Mouse (Mus musculus): ENCODE results near the gene Cdh18.
A peak's percentile ranks its signal among the peaks of the same experiment; 100 is the strongest.
"Not testable (repeated sequence)": the region's sequence is repeated elsewhere in the genome, so short reads cannot be mapped to it uniquely, and the experiment has no call there.

The Cdh18 gene

DNA sequence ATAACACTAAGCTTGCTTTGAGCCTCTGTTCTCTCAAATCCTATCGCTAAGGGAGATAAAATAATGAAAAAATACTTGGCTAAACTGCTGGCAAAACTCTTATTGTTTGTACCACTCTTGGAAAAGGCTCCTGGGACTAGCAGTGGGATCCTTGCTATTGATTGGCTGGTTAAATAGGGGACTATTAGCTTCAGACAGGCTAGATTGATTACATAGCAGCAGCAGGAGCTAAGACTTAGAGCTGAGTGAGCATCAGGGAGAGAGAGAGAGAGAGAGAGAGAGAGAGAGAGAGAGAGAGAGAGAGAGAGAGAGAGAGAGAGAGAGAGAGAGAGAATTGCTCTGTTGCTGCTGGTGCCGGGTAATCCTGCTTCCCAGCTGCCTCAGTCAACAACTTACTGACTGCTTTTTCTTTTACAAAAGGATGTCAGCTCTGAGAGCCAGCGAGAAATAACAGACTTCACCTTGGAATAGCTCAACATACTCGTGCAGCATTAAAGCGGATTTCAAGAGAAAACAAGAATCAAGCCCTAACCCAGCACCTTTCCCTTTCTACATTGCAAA is at the start of gene Cdh18:
TSS of gene Cdh18 (plus strand) at position 312 of the 561 bp plus-strand sequence.
- DNase-seq (ENCODE audit: low spot score), result no peak

GRCm38 (mm10) chr15:22511271-22511670 is 37.6 kb upstream of the Cdh18 start:
- DNase-seq (ENCODE audit: low spot score), result no peak

DNA sequence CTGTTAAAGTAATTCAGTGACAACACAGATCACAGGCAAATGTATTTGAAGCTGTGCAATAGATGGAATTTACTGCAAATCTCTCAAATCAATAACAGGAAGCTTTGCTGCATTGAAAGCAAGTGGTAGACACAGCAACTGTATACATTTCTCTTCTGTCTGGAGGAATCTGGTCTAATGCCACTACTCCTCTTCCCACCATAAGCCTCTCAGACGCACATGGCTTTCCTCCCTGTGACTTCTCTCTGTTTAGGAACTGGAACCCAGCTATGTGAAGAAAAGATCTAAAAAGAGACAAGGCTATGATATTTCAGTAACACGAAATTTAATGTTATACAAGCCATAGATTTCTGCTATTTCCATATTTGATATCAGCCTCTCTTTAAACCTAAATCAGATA is 13.0 kb upstream of the Cdh18 start:
- DNase-seq (ENCODE audit: low spot score), result no peak

DNA sequence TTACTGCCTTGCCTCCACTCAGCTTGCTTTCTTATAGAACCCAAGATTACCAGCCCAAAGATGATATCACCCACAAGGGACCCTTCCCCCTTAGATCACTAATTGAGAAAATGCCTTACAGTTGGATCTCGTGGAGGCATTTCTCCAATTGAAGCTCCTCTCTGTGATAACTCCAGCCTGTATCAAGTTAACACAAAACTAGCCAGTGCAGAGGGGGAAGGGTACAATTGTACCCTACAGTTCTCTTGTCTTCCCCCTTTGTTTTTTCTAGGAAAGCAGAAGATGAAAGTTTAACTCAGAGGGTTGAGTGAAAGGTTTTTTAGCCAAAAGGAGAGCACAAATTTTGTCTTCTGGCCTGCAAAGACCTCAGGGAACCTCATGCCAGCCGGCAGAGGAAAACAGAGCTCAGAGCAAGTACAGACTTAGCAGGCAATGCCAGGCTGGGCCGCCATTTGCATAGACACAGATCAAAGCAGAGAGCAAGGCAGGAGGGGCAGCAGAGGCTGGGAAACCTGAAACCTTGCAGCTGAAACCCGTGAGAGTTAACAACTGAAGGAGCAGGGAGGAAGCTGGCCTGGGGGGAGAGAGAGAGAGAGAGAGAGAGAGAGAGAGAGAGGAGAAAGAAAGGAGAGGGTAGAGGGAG is 29.3 kb downstream of the Cdh18 start:
- DNase-seq (ENCODE audit: low spot score), result no peak

DNA sequence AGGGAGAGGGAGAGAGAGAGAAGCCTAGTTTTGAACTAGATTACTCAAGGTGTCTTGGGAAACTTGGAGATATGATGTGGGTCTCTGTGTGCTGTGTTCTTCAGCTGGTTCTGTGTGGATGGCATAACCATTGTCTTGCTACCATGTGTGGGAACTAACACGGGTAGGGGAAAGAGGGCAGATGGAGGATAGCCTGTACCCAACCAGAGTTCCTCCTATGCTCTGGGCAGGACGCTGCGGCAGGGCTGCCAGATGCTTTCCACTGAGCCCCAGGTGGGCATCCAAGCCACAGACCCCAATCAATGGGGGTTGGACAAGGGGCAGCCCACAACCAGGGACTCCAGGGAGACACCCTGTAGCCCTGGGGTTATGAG is 29.8 kb downstream of the Cdh18 start:
- DNase-seq (ENCODE audit: low spot score), result no peak

DNA sequence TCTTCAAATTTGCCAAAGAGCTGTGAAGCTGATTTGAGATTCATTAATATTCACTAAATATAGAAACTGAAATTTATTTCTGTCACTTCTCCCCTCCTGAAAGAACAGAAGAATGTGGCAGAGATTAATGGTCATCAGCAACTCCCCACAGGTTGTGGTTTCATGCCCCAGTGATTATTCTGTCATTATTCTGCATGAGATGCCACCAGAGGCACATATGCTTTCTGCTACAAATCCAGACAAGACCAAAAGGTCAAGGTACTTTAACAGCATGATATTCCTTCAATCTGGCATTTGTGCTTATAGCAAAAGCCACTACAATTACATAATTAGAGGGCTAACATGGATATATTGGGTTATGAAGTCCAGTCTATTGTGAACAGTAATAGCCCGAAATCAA is 35.8 kb downstream of the Cdh18 start:
- DNase-seq (ENCODE audit: low spot score), result no peak

DNA sequence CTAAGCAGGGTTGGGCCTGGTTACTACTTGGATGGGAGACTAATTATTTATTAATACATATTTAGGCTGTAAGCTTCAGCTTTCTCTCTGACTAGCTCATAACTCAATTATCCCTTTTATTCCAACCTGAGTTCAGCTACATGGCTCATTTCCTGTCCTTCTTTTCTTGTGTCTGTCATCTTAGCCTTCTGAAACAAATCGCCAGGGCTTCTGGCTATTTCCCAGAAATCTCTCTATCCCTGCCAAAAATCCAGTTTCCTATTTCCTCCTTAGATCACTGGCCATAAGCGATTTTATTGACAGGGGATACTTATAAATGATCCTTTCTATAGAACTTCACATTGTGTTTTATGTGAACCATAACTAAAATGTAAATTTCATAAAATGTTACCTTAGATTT is 167.6 kb downstream of the Cdh18 start:
- DNase-seq (ENCODE audit: low spot score), result no peak

DNA sequence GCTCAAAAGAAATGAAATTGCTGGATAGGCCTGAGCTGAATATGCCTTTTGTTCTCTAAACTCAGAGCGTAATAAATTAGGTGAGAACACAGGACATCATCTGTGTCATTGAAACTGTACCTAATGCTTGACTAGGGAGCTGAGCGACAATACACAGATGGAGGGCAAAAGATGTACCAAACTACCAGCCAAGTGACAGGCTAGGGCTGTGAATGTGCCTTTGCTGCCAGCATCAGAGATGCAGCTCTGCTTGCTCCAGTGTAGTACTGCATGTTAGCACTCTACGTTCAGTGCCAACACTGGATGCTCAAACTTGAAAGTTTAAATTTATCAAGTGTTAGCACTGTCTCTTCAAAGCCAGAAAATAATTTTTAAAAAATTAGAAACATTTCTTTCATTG is 168.9 kb downstream of the Cdh18 start:
- no peak for DNase-seq (ENCODE audit: low spot score)

DNA sequence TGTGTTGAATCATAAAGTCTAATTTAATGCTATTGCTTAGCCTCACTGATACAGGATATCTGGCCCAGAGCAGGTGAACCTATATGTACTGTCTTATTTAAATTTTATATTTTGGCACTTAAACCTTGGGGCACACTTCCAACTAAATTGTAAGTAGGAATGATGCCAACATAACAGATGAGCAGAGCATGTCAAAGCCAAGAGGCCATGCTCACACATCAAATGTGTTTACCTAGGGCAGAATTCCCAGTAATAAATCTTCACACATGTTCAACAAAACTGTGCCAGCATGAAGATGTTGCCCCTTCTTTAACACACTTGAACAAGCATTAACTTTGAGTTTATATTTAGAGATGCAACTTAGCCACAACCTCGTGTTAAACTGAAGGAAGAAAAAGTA is 177.8 kb downstream of the Cdh18 start:
- DNase-seq (ENCODE audit: low spot score), result no peak

- DNase-seq (ENCODE audit: low spot score), result no peak
Observed at GRCm38 (mm10) chr15:22733039-22733438, 184.2 kb downstream of the Cdh18 start.

DNA sequence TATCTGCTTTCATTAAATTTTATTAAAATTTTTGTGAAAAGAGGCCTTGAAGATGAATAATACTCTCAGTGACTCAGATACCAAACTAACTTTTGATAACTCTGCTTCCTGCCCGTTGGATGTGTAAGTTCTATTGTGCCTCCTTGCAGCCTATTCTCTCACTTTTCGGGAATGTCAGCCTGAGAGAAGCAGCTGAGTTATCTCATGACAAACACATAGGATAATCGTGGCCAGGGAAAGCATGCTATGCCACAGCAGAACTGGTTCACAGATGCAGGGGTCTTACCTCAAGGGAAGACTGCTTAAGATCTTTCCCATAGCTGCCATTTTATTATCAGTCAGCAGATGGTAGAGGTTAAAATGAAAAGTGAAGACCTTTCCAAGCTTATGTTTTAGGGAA is 187.3 kb downstream of the Cdh18 start:
- DNase-seq (ENCODE audit: low spot score), result no peak

DNA sequence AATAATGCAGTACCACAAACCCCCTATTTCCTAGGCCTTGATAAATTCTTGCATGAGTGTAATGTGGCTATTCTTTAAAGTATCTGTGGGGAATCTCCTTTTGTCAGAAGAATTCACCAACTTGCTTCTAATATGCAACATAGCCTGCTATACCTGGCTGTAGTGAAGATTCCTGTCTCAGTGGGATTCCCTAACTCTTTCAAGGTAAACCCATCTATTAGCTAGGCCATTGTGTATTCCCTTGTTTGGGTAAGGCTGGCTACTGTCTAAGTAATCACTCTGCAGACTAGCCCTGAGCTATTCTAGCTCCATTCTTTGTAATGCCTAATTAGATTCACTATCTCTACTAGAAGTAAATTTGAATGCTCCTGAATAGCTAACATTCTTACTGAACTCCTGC is 212.4 kb downstream of the Cdh18 start:
- DNase-seq (ENCODE audit: low spot score), result not testable (repeated sequence)

GRCm38 (mm10) chr15:22766591-22766990 is 217.8 kb downstream of the Cdh18 start:
- not testable (repeated sequence) for DNase-seq (ENCODE audit: low spot score)

DNA sequence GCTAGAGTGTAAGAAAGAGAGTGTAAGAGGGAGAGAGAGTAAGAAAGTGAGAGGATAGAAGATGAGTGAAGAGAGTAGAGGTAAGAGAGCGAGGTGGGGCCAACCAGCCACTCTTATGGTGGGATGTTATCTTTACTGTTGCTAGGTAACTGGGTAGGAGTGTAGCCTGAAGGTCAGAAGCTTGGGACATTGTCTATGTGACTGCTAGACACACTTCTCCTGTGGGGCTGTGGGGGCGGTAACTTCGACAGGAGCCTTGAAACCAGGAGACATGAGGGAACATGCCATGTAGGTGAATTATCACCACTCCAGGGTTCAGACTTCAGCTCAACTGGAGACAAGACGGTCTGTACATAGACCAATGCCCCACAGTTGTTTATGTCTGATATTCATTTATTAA is 227.5 kb downstream of the Cdh18 start:
- DNase-seq (ENCODE audit: low spot score), result no peak

GRCm38 (mm10) chr15:22789696-22790095 is 240.9 kb downstream of the Cdh18 start:
- DNase-seq (ENCODE audit: low spot score), result no peak

DNA sequence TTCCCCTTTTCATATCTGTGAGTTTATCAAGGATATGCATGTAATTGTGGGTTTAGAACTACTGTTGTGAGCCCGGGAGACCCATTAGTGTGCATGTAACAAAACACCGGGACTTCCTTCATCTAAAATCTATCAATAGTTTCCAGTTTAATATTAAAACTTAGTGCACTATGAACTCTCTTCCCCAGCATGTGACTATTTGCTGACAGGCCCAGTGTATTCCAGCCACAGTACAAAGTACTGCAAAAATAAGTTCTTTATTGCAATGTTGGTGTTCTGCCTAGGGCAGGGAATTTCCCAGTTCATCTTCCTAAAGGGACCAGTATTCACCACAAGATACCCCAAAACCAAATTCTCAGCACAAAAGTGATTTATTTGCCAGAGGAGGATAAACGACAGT is 243.0 kb downstream of the Cdh18 start:
- DNase-seq (ENCODE audit: low spot score), result no peak

GRCm38 (mm10) chr15:22833127-22833526 is 284.3 kb downstream of the Cdh18 start:
- peak; percentile 32 for DNase-seq (ENCODE audit: low spot score)

- no peak for DNase-seq (ENCODE audit: low spot score)
Observed at GRCm38 (mm10) chr15:22837173-22837572, 288.4 kb downstream of the Cdh18 start.

GRCm38 (mm10) chr15:22857704-22858103 is 308.9 kb downstream of the Cdh18 start:
- no peak for DNase-seq (ENCODE audit: low spot score)

DNA sequence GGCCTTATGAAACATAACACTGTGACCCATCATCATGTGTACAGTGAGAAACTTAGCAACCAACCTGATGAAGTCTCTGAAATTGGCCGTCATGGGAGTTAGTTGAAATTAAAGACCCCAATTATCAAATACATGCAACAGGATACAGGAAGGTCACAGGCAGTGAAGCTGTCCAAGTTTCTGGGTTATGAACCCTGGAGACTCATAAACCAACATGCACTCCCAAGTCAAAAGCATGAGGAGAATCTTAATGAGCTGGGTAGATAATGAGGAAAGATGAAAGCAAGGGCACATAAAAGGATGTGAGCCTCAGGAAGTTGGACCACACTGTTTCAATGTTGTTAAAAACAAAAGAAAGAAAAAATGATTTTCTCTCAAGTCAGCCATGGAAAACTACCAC is 321.9 kb downstream of the Cdh18 start:
- DNase-seq (ENCODE audit: low spot score), result no peak

GRCm38 (mm10) chr15:22897724-22898123 is 348.9 kb downstream of the Cdh18 start:
- no peak for DNase-seq (ENCODE audit: low spot score)

DNA sequence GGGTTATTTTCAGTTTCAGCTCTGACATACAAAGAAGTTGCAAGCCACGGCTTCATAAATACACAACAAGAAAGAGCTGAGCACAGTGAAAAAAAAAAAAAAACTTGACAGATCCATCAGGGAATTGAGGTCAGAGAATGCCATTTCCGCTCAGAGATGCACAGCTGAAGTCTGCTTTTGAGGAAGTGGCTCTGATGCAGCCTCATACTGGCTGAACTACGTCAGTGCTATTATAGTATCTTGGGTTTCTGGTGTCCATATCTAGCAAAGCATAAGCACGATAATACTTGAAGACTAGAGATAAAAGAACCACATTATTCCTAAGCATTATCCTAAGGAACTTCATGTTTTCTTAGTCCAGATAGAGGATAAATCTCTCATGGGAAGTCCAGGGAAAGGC is 349.4 kb downstream of the Cdh18 start:
- no peak for DNase-seq (ENCODE audit: low spot score)

DNA sequence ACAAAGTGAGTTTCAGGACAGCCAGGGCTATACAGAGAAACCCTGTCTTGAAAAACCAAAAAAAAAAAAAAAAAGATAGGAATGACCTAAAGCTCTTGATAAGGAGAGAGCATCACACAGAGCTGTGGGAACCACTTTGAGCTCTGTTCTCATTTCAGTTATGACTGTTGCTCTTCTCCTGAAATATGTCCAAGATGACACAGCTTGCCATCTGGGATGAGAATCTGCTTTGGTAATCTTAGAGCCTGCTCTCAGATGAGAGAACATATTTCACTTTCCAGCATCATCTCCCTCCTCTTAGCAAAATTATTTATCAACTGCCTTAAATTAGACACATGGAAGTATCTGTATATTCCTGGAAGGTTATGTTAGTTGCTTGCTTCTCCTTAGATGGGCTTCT is 365.6 kb downstream of the Cdh18 start:
- peak; percentile 72 for DNase-seq (ENCODE audit: low spot score)

DNA sequence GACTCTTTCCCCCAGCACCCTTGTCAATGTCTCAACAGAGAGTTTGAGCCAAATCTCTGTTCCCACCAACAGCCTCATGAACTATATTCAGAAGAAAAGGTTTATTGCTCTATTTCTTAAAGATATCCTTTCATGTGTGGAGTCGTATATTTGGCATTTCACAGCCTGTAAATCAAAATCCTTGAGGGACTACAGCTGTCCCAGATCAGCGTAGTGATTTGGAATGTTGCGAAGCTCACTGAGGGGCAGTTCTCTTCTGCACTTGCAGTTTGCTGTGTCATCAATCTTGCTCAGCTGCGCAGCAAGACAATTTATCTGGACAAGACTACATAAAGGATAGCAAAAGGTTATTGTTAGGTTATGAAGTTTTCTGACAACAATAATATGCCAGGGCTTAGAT is 385.5 kb downstream of the Cdh18 start:
- DNase-seq (ENCODE audit: low spot score), result no peak
